Mouse (Mus musculus) MN1 (cell line): ENCODE data around the gene Itgam.
"Not testable (repeated sequence)": the region's sequence is repeated elsewhere in the genome, so short reads cannot be mapped to it uniquely, and the experiment has no call there.

Experiments
- DNase-seq: peaks from one replicate; pipeline ENCODE4 v3.0.0-alpha.2; 2016; ENCODE audit warnings: low spot score

Itgam gene

GRCm38 (mm10) chr7:128062456-128062855 lies at the start of gene Itgam, which contains the start of gene Gm49368:
Gene Itgam, plus strand, starts transcription at chr7:128062640.
Gene Gm49368, plus strand, starts transcription at chr7:128062683.
- no peak for DNase-seq

GRCm38 (mm10) chr7:128013116-128013515 lies 49.3 kb upstream of the Itgam start:
- no peak for DNase-seq

- DNase-seq, result not testable (repeated sequence)
Measured at GRCm38 (mm10) chr7:128016134-128016533, 46.3 kb upstream of the Itgam start.

DNA sequence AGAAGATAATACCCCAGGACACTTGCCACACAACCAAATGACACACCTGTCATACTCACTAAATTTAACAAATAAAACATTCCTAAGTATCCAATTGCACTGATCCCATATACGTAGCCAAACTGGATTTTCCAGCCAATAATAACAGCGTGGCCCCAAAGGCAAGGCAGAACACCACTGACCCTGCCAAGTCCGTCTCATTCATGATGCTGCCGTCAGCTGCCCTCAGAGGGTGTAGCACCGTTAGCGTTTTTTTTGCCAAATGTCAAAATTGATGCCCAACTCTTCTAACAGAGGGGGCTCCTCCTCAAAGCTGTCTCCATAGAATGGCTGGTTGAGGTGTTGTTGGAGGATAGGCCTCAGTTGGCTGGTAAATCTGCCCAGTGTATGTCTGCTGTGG lies 45.8 kb upstream of the Itgam start:
- DNase-seq, result no peak

DNA sequence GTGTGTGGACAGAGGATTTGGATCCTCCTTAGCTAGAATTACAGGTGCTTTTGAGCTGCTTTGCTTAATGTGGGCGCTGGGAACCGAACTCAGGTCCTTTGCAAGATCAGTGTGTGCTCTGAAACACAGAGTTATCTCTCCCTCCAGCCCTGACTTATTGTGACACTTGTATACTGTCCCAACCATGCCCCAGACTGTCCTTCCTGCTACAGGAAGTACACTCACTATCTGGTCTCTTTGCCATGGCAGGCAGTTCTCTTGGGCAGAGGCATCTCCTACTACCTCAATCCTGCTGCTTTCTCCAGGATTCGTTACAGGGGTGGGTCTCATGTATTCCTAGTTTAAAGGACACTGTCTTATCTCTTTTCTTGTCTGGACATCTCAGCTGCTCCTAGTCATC lies 44.2 kb upstream of the Itgam start:
- no peak for DNase-seq

DNA sequence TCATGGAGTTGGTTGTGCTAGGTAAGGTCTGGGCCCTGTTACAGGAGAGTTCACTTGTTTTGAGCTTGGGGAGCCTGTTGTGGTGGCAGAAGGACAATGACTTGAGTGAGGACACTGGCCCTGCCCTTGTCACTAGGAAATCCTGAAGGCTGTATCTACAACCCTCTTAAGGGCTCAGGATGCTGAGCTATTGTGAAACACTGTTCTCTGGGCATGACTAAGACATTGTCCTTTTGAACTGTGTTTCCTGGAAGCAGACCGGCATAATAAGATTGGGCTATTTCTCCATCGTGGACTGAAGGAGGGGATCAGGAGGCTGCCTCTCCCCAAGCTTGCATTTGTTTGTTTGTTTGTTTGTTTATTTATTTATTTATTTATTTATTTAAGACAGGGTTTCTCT lies 43.3 kb upstream of the Itgam start:
- no peak for DNase-seq

- no peak for DNase-seq
Measured at GRCm38 (mm10) chr7:128022974-128023373, 39.5 kb upstream of the Itgam start.

GRCm38 (mm10) chr7:128023565-128023964 lies 38.9 kb upstream of the Itgam start:
- no peak for DNase-seq

- DNase-seq, result no peak
Measured at GRCm38 (mm10) chr7:128024364-128024763, 38.1 kb upstream of the Itgam start.

GRCm38 (mm10) chr7:128024932-128025331 lies 37.5 kb upstream of the Itgam start:
- DNase-seq, result no peak

DNA sequence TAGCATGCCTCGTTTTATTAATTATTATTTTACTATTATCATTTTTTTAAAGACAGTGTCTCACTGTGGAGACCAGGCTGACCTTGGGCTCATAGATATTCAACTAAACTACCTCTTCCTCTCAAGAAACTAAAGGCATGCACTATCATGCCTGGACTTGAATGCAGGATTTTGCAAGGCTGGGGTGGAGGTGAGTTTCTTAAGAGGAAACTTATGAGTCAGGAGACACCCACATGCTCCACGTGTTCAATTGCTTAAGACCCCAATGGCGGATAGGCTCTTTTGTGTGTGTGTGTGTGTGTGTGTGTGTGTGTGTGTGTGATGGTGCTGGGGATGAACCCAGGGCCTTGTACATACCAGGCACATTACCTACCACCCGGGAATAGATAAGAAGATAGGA lies 37.1 kb upstream of the Itgam start:
- DNase-seq, result no peak

GRCm38 (mm10) chr7:128031403-128031976 lies 30.9 kb upstream of the Itgam start:
- no peak for DNase-seq

DNA sequence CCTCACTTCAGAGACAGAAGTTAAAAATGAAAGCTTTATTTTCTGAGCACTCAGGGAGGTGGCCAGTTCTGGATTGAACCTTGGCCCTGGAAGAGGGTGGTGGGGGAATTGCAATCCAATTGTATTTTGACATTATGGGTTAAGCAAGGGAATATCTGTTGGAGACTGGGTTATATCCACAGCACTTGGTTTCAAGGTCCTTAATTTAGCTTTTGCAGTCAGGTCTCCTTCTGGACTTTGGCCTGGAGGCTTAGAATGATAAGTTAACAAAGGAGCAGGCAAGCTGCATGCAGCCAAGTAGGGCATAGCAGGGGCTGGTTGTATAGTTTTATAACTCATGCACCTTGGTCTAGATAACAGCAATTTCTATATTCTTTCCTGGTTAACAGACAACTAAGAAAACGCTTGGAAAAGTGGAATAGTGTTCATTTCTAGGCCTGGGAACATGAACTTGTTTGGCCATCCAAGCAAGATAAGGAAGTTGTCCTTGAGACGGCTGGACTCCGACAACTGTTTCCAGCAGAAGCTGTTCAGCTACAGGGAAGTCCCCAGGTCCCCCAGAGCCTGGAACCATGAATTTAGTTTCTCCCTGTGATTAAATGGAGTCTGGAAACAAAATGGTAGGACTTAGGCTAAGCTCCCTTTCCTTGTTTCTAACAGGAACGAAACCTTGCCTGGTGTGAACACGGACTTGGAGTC lies 30.0 kb upstream of the Itgam start:
- DNase-seq, result no peak

GRCm38 (mm10) chr7:128032989-128033293 lies 29.5 kb upstream of the Itgam start:
- no peak for DNase-seq

GRCm38 (mm10) chr7:128033616-128034015 lies 28.8 kb upstream of the Itgam start:
- no peak for DNase-seq

- not testable (repeated sequence) for DNase-seq
Measured at GRCm38 (mm10) chr7:128042161-128042820, 20.1 kb upstream of the Itgam start.

DNA sequence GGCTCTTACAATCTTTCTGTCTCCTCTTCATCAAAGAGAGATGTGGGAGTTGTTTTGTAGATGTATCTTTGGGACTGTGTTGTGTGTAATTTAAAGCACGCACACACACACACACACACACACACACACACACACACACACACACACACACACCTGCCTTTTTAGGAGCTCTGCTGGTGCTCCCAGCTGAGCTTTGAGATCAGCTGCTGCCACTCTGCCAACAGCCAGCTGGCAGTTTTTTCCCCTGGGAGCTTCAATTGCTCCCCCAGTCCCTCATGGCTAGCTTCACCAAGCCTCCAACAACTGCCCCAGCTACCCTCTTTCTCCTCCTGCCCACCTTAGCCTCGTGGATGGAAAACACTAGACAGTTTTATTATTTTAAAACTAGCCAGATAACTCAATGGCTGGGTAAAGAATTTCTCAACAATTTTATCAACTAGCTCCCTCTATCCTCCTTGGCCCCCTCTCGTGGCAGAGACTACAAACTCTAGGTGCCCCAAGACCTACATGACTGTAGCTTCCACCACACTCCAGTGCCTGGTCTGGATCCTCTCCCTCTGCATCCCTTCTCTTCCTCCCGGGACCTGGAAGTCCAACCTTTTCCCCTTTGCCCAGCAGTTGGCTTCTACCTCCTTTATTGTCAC lies 18.2 kb upstream of the Itgam start:
- no peak for DNase-seq

- DNase-seq, result no peak
Measured at GRCm38 (mm10) chr7:128045640-128046039, 16.8 kb upstream of the Itgam start.

DNA sequence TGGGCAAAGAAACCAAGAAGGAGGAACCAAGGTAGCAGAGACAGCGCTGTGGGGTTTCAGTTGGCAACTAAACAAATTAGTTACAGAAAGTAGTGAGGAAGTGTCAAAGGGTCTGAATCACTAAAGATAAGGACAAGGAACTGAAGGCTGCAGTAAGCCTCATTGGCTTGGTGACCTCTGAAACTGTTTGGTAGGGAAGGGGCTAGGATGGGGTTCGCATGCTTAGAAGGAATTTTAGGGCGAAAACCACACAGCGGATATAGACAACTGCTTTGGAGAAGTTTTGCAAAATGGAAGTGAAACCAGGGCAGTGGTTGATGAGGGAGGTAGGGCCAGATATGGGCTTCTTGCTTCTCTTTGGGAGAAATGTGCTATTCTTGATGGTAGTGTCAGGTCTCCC lies 13.6 kb upstream of the Itgam start:
- no peak for DNase-seq

GRCm38 (mm10) chr7:128049254-128049653 lies 13.2 kb upstream of the Itgam start:
- DNase-seq, result no peak

GRCm38 (mm10) chr7:128050739-128051138 lies 11.7 kb upstream of the Itgam start:
- DNase-seq, result no peak

GRCm38 (mm10) chr7:128053061-128053460 lies 9.4 kb upstream of the Itgam start:
- DNase-seq, result no peak

- no peak for DNase-seq
Measured at GRCm38 (mm10) chr7:128056917-128057444, 5.5 kb upstream of the Itgam start.
